Mouse (Mus musculus) MEL (cell line): ENCODE measurements around the gene Rapgef1. TPM values are rescaled to one million over a fixed set of nuclear protein-coding genes. Genes with fewer than 3 reads are reported as not detected.

Source experiments
- DNase-seq: peaks from one replicate; pipeline ENCODE4 v3.0.0; 2011; ENCODE audit warnings: low read depth, low spot score
- H3K27ac ChIP-seq: 2 replicates; pipeline ENCODE4 v1.5.1; 2012; ENCODE audit warnings: low read depth, mild to moderate bottlenecking, control low read depth, low read length, moderate library complexity; ENCODE audit not compliant: control insufficient read depth
- H3K27me3 ChIP-seq, 2 experiments: fragments of 150-350 bp in 1 of 2; sonication (generic) in 1 of 2; 2 replicates each; pipeline ENCODE4 v1.6.1; 2012; ENCODE audit warnings: low read length in 2 of 2, mild to moderate bottlenecking in 2 of 2, improper control_type of control experiment in 1 of 2, moderate library complexity in 1 of 2; ENCODE audit not compliant: insufficient read depth in 2 of 2, control insufficient read depth in 1 of 2
- H3K36me3 ChIP-seq, 2 experiments: 2 replicates each; pipeline ENCODE4 v1.6.1; 2012 to 2014; ENCODE audit warnings: low read length in 2 of 2, improper control_type of control experiment in 1 of 2, inconsistent platforms in 1 of 2, mild to moderate bottlenecking in 1 of 2; ENCODE audit not compliant: insufficient read depth in 2 of 2, control insufficient read depth in 1 of 2
- H3K4me1 ChIP-seq, 2 experiments: fragments of 150-350 bp in 1 of 2; sonication (generic) in 1 of 2; 2 replicates each; pipeline ENCODE4 v1.6.1; 2012; ENCODE audit warnings: low read length in 2 of 2, improper control_type of control experiment in 1 of 2, mild to moderate bottlenecking in 1 of 2; ENCODE audit not compliant: insufficient read depth in 2 of 2, control insufficient read depth in 1 of 2
- H3K4me3 ChIP-seq, 2 experiments: fragments of 150-350 bp in 1 of 2; sonication (generic) in 1 of 2; 2 replicates each; pipeline ENCODE4 v1.5.1; 2012; ENCODE audit warnings: low read depth in 2 of 2, low read length in 2 of 2, mild to moderate bottlenecking in 2 of 2, moderate library complexity in 2 of 2, control low read depth in 1 of 2, improper control_type of control experiment in 1 of 2; ENCODE audit not compliant: control insufficient read depth in 1 of 2, insufficient read depth in 1 of 2
- H3K79me2 ChIP-seq: 2 replicates; pipeline ENCODE4 v1.6.1; 2012; ENCODE audit warnings: mild to moderate bottlenecking, low read length, moderate library complexity; ENCODE audit not compliant: control insufficient read depth, poor library complexity, insufficient read depth
- H3K9ac ChIP-seq: 2 replicates; pipeline ENCODE4 v1.6.1; 2012; ENCODE audit warnings: low read depth, mild to moderate bottlenecking, control low read depth, low read length, moderate library complexity; ENCODE audit not compliant: control insufficient read depth, poor library complexity, severe bottlenecking
- H3K9me3 ChIP-seq: fragments of 150-350 bp; sonication (generic); replicated peaks from 2 replicates; pipeline ENCODE4 v1.6.1; 2012; ENCODE audit warnings: mild to moderate bottlenecking, low read length, improper control_type of control experiment, moderate library complexity; ENCODE audit not compliant: insufficient read depth
- CHD1 ChIP-seq: IDR thresholded peaks from 2 replicates; pipeline ENCODE4 v1.6.1; 2012; ENCODE audit warnings: low read depth, mild to moderate bottlenecking, inconsistent platforms, low read length, improper control_type of control experiment
- E2F4 ChIP-seq: IDR thresholded peaks from 2 replicates; pipeline ENCODE4 v1.6.1; 2011; ENCODE audit warnings: low read depth, low read length, improper control_type of control experiment, borderline replicate concordance
- ELF1 ChIP-seq: IDR thresholded peaks from 2 replicates; pipeline ENCODE4 v1.6.1; 2014; ENCODE audit warnings: low read depth, mild to moderate bottlenecking, inconsistent platforms, low read length, improper control_type of control experiment, moderate library complexity
- EP300 ChIP-seq, 2 experiments: IDR thresholded peaks; 2 replicates each; pipeline ENCODE4 v1.6.1; 2011; ENCODE audit warnings: improper control_type of control experiment in 2 of 2, low read length in 2 of 2, low read depth in 1 of 2, mild to moderate bottlenecking in 1 of 2
- ETS1 ChIP-seq: IDR thresholded peaks from 2 replicates; pipeline ENCODE4 v1.6.1; 2012; ENCODE audit warnings: low read depth, mild to moderate bottlenecking, inconsistent platforms, low read length, improper control_type of control experiment, moderate library complexity
- GABPA ChIP-seq: IDR thresholded peaks from 2 replicates; pipeline ENCODE4 v1.6.1; 2012; ENCODE audit warnings: low read depth, mild to moderate bottlenecking, inconsistent platforms, low read length, improper control_type of control experiment, moderate library complexity
- HCFC1 ChIP-seq: IDR thresholded peaks from 2 replicates; pipeline ENCODE4 v1.6.1; 2012; ENCODE audit warnings: low read depth, mild to moderate bottlenecking, inconsistent platforms, low read length, improper control_type of control experiment, moderate library complexity
- JUND ChIP-seq: IDR thresholded peaks from 2 replicates; pipeline ENCODE4 v1.6.1; 2011; ENCODE audit warnings: low read depth, mild to moderate bottlenecking, improper control_type of control experiment, low read length
- MXI1 ChIP-seq: IDR thresholded peaks from 2 replicates; pipeline ENCODE4 v1.6.1; 2011; ENCODE audit warnings: mild to moderate bottlenecking, low read depth, low read length, improper control_type of control experiment
- MYB ChIP-seq: IDR thresholded peaks from 2 replicates; pipeline ENCODE4 v1.6.1; 2011; ENCODE audit warnings: mild to moderate bottlenecking, low read depth, low read length, improper control_type of control experiment
- MYC ChIP-seq: IDR thresholded peaks from 2 replicates; pipeline ENCODE4 v1.6.1; 2011; ENCODE audit warnings: low read depth, mild to moderate bottlenecking, low read length, improper control_type of control experiment, moderate library complexity
- NRF1 ChIP-seq: IDR thresholded peaks from 2 replicates; pipeline ENCODE4 v1.6.1; 2014; ENCODE audit warnings: low read depth, mild to moderate bottlenecking, inconsistent platforms, low read length, improper control_type of control experiment, moderate library complexity; ENCODE audit not compliant: poor library complexity, insufficient read depth, severe bottlenecking
- POLR2A ChIP-seq, 2 experiments: IDR thresholded peaks; 2 replicates each; pipeline ENCODE4 v1.6.1; 2011 to 2012; ENCODE audit warnings: low read length in 2 of 2, mild to moderate bottlenecking in 2 of 2, control low read depth in 1 of 2, improper control_type of control experiment in 1 of 2, low read depth in 1 of 2, moderate library complexity in 1 of 2; ENCODE audit not compliant: control insufficient read depth in 1 of 2, insufficient read depth in 1 of 2, poor library complexity in 1 of 2
- POLR2AphosphoS5 ChIP-seq: IDR thresholded peaks from 2 replicates; pipeline ENCODE4 v1.6.1; 2012; ENCODE audit warnings: low read depth, borderline replicate concordance, mild to moderate bottlenecking, inconsistent platforms, low read length, moderate library complexity, mixed read lengths
- RAD21 ChIP-seq: IDR thresholded peaks from 2 replicates; pipeline ENCODE4 v1.6.1; 2011; ENCODE audit warnings: mild to moderate bottlenecking, low read depth, low read length, improper control_type of control experiment
- TAL1 ChIP-seq: IDR thresholded peaks from 2 replicates; pipeline ENCODE4 v1.6.1; 2012; ENCODE audit warnings: mild to moderate bottlenecking, inconsistent platforms, low read length, moderate library complexity, mixed read lengths
- TBP ChIP-seq: IDR thresholded peaks from 2 replicates; pipeline ENCODE4 v1.8.0; 2011; ENCODE audit warnings: low read depth, low read length, improper control_type of control experiment
- TCF12 ChIP-seq: IDR thresholded peaks from 2 replicates; pipeline ENCODE4 v1.6.1; 2014; ENCODE audit warnings: low read depth, mild to moderate bottlenecking, inconsistent platforms, low read length, improper control_type of control experiment, moderate library complexity
- USF1 ChIP-seq: IDR thresholded peaks from 2 replicates; pipeline ENCODE4 v1.6.1; 2014; ENCODE audit warnings: low read depth, mild to moderate bottlenecking, inconsistent platforms, low read length, improper control_type of control experiment, moderate library complexity
- USF2 ChIP-seq, 2 experiments: IDR thresholded peaks; 2 replicates each; pipeline ENCODE4 v1.6.1; 2011 to 2012; ENCODE audit warnings: improper control_type of control experiment in 2 of 2, low read length in 2 of 2, borderline replicate concordance in 1 of 2, inconsistent platforms in 1 of 2, low read depth in 1 of 2, mild to moderate bottlenecking in 1 of 2; ENCODE audit not compliant: insufficient read depth in 1 of 2
- ZC3H11A ChIP-seq: IDR thresholded peaks from 2 replicates; pipeline ENCODE4 v1.6.1; 2012; ENCODE audit warnings: low read depth, mild to moderate bottlenecking, inconsistent platforms, low read length, improper control_type of control experiment
- polyA plus RNA-seq, 2 experiments: library from polyadenylated mRNA; stranded (reverse) in 1 of 2; unstranded in 1 of 2; fragments of >175 nt in 1 of 2; fragments of >200 nt in 1 of 2; gene quantifications; 2 replicates each; pipeline versions ENCODE4 v1.2.1 to v1.2.4; 2012; ENCODE audit warnings: low replicate concordance in 2 of 2, low read depth in 1 of 2; ENCODE audit not compliant: insufficient read length in 2 of 2, insufficient read depth in 1 of 2, missing spikeins in 1 of 2
- total RNA-seq: library from RNA; depleted of rRNA; stranded (reverse); fragments of 300-350 nt; gene quantifications from 2 replicates; pipeline ENCODE4 v1.2.3, GENCODE M21; 2012

Rapgef1 gene
- total and polyA plus RNA-seq, 3 experiments, result 57.2 to 88.3 (median 77.0) TPM

GRCm38 (mm10) chr2:29713501-29713900 is 94.0 kb downstream of the Rapgef1 start:
- peaks cover 5% of the 10 kb centered on the region in 2 experiments for H3K36me3 ChIP-seq

DNA sequence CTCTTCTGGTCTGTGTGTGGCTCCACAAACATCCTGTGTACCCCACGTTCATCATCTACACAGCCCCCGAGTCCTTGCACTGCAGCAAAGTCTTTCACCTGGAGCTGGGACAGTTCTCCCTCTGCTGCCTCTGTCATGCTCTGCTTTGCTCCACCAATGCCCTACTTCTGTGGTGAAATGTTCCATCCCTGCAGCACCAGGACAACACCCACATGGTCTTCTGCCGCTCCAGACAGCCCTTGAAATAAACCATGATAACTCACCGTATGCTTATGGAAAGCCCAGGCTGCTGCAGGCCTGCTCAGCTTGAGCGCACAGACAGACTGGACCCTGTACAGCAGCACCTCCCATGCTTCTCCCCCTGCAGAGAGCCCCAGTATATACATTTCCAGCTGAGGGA is 94.6 kb downstream of the Rapgef1 start:
- Histone ChIP-seq H3K79me2 (no peaks in the 10 kb centered on the region), H3K27ac (no peak overlapping the region), H3K9me3 (no peaks in the 10 kb centered on the region), H3K9ac (no peak overlapping the region), H3K36me3 (peaks cover 4 to 6% of the 10 kb centered on the region in 2 experiments), H3K4me1 (peaks cover 4 to 9% of the 10 kb centered on the region in 2 experiments; a peak in 3 of 4 replicates), H3K4me3 (no peak overlapping the region), H3K27me3 (no peaks in the 10 kb centered on the region)
- TF ChIP-seq TBP (no peak), USF2 (IDR thresholded peaks at IDR 0.05; ENCODE audit: borderline replicate concordance in 1 of 2, insufficient read depth in 1 of 2, low read depth in 1 of 2, low read length in 2 of 2) (no peak), JUND (no peak), ETS1 (no peak), GABPA (no peak), CHD1 (no peak), POLR2A (IDR thresholded peaks at IDR 0.05; ENCODE audit: control insufficient read depth in 1 of 2, insufficient read depth in 1 of 2, low read depth in 1 of 2, low read length in 2 of 2, poor library complexity in 1 of 2) (no peak), TAL1 (no peak), MYC (no peak), USF1 (no peak)
- DNase-seq, result no peak

More at GRCm38 (mm10) chr2:29713501-29713900, 94.0 kb downstream of the Rapgef1 start:
- TF ChIP-seq ZC3H11A (no peak), HCFC1 (no peak), NRF1 (no peak), RAD21 (no peak), POLR2A (IDR thresholded peaks at IDR 0.05; ENCODE audit: control insufficient read depth in 1 of 2, insufficient read depth in 1 of 2, low read depth in 1 of 2, low read length in 2 of 2, poor library complexity in 1 of 2) (no peak), TCF12 (no peak), GABPA (no peak), E2F4 (no peak), EP300 (IDR thresholded peaks at IDR 0.05; ENCODE audit: low read depth in 1 of 2, low read length in 2 of 2) (no peak), ELF1 (no peak), MXI1 (no peak), MYB (no peak), POLR2AphosphoS5 (no peak), JUND (no peak)
- Histone ChIP-seq H3K27ac (no peak overlapping the region), H3K9me3 (no peaks in the 10 kb centered on the region), H3K4me1 (peaks cover 2 to 4% of the 10 kb centered on the region in 2 experiments; a peak in 3 of 4 replicates), H3K79me2 (no peaks in the 10 kb centered on the region), H3K27me3 (no peaks in the 10 kb centered on the region), H3K9ac (no peak overlapping the region), H3K4me3 (no peak overlapping the region)
- DNase-seq, result no peak
